Mouse (Mus musculus) hindbrain, embryonic 13.5 days (tissue): ENCODE results near the gene Sox14. TPM values are rescaled to one million over a fixed set of nuclear protein-coding genes. Genes with fewer than 3 reads are reported as not detected.

Experiments used
- ATAC-seq: fragments of 200-750 bp; cut with Nextera tagmentation; 2 replicates; pipeline ENCODE4 v1.8.0; 2017; ENCODE audit warnings: moderate TSS enrichment; ENCODE audit not compliant: low FRiP score
- H3K27ac ChIP-seq: fragments of 300-500 bp; sonication (generic); 2 replicates; pipeline ENCODE4 v1.5.1; 2015; ENCODE audit warnings: inconsistent platforms, mild to moderate bottlenecking, moderate library complexity
- H3K27me3 ChIP-seq: fragments of 300-500 bp; sonication (generic); 2 replicates; pipeline ENCODE4 v1.6.1; 2015; ENCODE audit warnings: mild to moderate bottlenecking, inconsistent platforms
- H3K36me3 ChIP-seq: fragments of 300-500 bp; sonication (generic); 2 replicates; pipeline ENCODE4 v1.6.1; 2015; ENCODE audit warnings: mild to moderate bottlenecking, inconsistent platforms
- H3K4me1 ChIP-seq: fragments of 300-500 bp; sonication (generic); replicated peaks from 2 replicates; pipeline ENCODE4 v1.6.1; 2015; ENCODE audit warnings: inconsistent platforms
- H3K4me2 ChIP-seq: fragments of 300-500 bp; sonication (generic); 2 replicates; pipeline ENCODE4 v1.6.1; 2015; ENCODE audit warnings: inconsistent platforms, mild to moderate bottlenecking, moderate library complexity
- H3K4me3 ChIP-seq: fragments of 300-500 bp; sonication (generic); 2 replicates; pipeline ENCODE4 v1.5.1; 2015; ENCODE audit warnings: mild to moderate bottlenecking, inconsistent platforms
- H3K9ac ChIP-seq: fragments of 300-500 bp; sonication (generic); 2 replicates; pipeline ENCODE4 v1.6.1; 2015; ENCODE audit warnings: mild to moderate bottlenecking, inconsistent platforms
- H3K9me3 ChIP-seq: fragments of 300-500 bp; sonication (generic); 2 replicates; pipeline ENCODE4 v1.6.1; 2016; ENCODE audit warnings: inconsistent platforms
- WGBS: fragments of 180-500 bp; shearing (Covaris S2); methylation state at CpG from one replicate; pipeline ENCODE4 v1.1.7; 2015; 5-methylcytosine and 5-hydroxymethylcytosine counted together
- polyA plus RNA-seq: library from polyadenylated mRNA; unstranded; fragments of >200 nt; fragmentation: Nextera tagmentation; extraction: Ambion mirVana; gene quantifications from 2 replicates; pipeline ENCODE4 v1.2.1, GENCODE M21; 2015

Sox14 gene
- polyA plus RNA-seq: 23.9 and 24.5 TPM in 2 replicates

- Histone ChIP-seq H3K27ac (peak within 1 kb of the TSS; percentile 58), H3K4me3 (peak within 1 kb of the TSS; percentile 30), H3K9me3 (no peaks in the 10 kb centered on the region), H3K27me3 (peaks cover 100% of the 10 kb centered on the region), H3K36me3 (no peaks in the 10 kb centered on the region), H3K4me2 (peak within 1 kb of the TSS; percentile 44), H3K4me1 (peaks cover 44% of the 10 kb centered on the region), H3K9ac (peak within 1 kb of the TSS; percentile 61)
- under 1% methylated on average over 46 of the region's 47 CpGs for WGBS
- 0 out of 2 replicates have a peak, but pooled peaks have one; percentile 26 for ATAC-seq
Measured at GRCm38 (mm10) chr9:99875618-99876372, at the start of gene Sox14. Sox14 (minus strand) TSS chr9:99876170.

- Histone ChIP-seq H3K4me1 (peaks cover 25% of the 10 kb centered on the region), H3K36me3 (no peaks in the 10 kb centered on the region), H3K4me3 (no peak overlapping the region), H3K27ac (no peak overlapping the region), H3K9ac (no peak overlapping the region), H3K4me2 (no peak overlapping the region), H3K9me3 (no peaks in the 10 kb centered on the region), H3K27me3 (peaks cover 86% of the 10 kb centered on the region)
- WGBS: 2% methylated on average over 14 of the region's 14 CpGs
- ATAC-seq: no peak
Measured at GRCm38 (mm10) chr9:99879311-99879710, 3.3 kb upstream of the Sox14 start.

- 12% methylated on average over 5 of the region's 5 CpGs for WGBS
- ATAC-seq: no peak
- no peak overlapping the region for H3K4me3 ChIP-seq
- peaks cover 93% of the 10 kb centered on the region for H3K27me3 ChIP-seq
- H3K27ac ChIP-seq: no peak overlapping the region
- no peak overlapping the region for H3K4me2 ChIP-seq
- peaks cover 25% of the 10 kb centered on the region for H3K4me1 ChIP-seq
- H3K9ac ChIP-seq: no peak overlapping the region
- H3K9me3 ChIP-seq: no peaks in the 10 kb centered on the region
- no peaks in the 10 kb centered on the region for H3K36me3 ChIP-seq
Measured at GRCm38 (mm10) chr9:99878588-99878987, 2.6 kb upstream of the Sox14 start.

- Histone ChIP-seq H3K9me3 (no peaks in the 10 kb centered on the region), H3K4me2 (peak overlapping the region; percentile 44), H3K27me3 (peaks cover 99% of the 10 kb centered on the region), H3K9ac (no peak overlapping the region), H3K36me3 (no peaks in the 10 kb centered on the region), H3K4me1 (peaks cover 34% of the 10 kb centered on the region), H3K4me3 (peak overlapping the region; percentile 30; the same call in 1 of the 2 replicates), H3K27ac (no peak overlapping the region)
- no peak for ATAC-seq
- WGBS: 2% methylated on average over 22 of the region's 22 CpGs
Measured at GRCm38 (mm10) chr9:99877056-99877546, 1.1 kb upstream of the Sox14 start.

- Histone ChIP-seq H3K27me3 (peaks cover 99% of the 10 kb centered on the region), H3K9me3 (no peaks in the 10 kb centered on the region), H3K27ac (no peak overlapping the region), H3K9ac (no peak overlapping the region), H3K4me2 (peak overlapping the region; percentile 44), H3K4me1 (peaks cover 39% of the 10 kb centered on the region), H3K4me3 (peak overlapping the region; percentile 30), H3K36me3 (no peaks in the 10 kb centered on the region)
- WGBS: 2% methylated on average over 25 of the region's 25 CpGs
- ATAC-seq: no peak
Measured at GRCm38 (mm10) chr9:99876373-99877055, 544 bp upstream of the Sox14 start.

- H3K4me2 ChIP-seq: peak overlapping the region; percentile 44; the same call in 1 of the 2 replicates
- H3K4me3 ChIP-seq: peak overlapping the region; percentile 30
- H3K9me3 ChIP-seq: no peaks in the 10 kb centered on the region
- H3K9ac ChIP-seq: peak overlapping the region; percentile 61
- H3K27me3 ChIP-seq: peaks cover 100% of the 10 kb centered on the region
- H3K4me1 ChIP-seq: peaks cover 48% of the 10 kb centered on the region
- ATAC-seq: peak; percentile 47; the same call in 1 of the 2 replicates
- 2% methylated on average over 52 of the region's 52 CpGs for WGBS
- peak overlapping the region; percentile 58 for H3K27ac ChIP-seq
- H3K36me3 ChIP-seq: no peaks in the 10 kb centered on the region
Measured at GRCm38 (mm10) chr9:99874735-99875617, 994 bp downstream of the Sox14 start.

- no peak overlapping the region for H3K4me2 ChIP-seq
- H3K9me3 ChIP-seq: no peaks in the 10 kb centered on the region
- 4% methylated on average over 2 of the region's 2 CpGs for WGBS
- no peaks in the 10 kb centered on the region for H3K36me3 ChIP-seq
- ATAC-seq: no peak
- peak overlapping the region; percentile 30 for H3K4me3 ChIP-seq
- no peak overlapping the region for H3K9ac ChIP-seq
- H3K27me3 ChIP-seq: peaks cover 100% of the 10 kb centered on the region
- H3K27ac ChIP-seq: peak overlapping the region; percentile 40
- peaks cover 58% of the 10 kb centered on the region for H3K4me1 ChIP-seq
Measured at GRCm38 (mm10) chr9:99873721-99874120, 2.2 kb downstream of the Sox14 start.

GRCm38 (mm10) chr9:99873116-99873620 lies 2.8 kb downstream of the Sox14 start:
- Histone ChIP-seq H3K27ac (peak overlapping the region; percentile 40; the same call in 1 of the 2 replicates), H3K4me1 (peaks cover 62% of the 10 kb centered on the region)

GRCm38 (mm10) chr9:99872204-99873115 lies 3.5 kb downstream of the Sox14 start:
- H3K27me3 ChIP-seq: peaks cover 97% of the 10 kb centered on the region
- H3K4me2 ChIP-seq: peak overlapping the region; percentile 43
- H3K36me3 ChIP-seq: no peaks in the 10 kb centered on the region
- WGBS: 2% methylated on average over 31 of the region's 31 CpGs
- peak; percentile 18; the same call in 1 of the 2 replicates for ATAC-seq
- peak overlapping the region; percentile 78 for H3K27ac ChIP-seq
- H3K4me1 ChIP-seq: peaks cover 62% of the 10 kb centered on the region
- H3K9ac ChIP-seq: peak overlapping the region; percentile 43; the same call in 1 of the 2 replicates
- peak overlapping the region; percentile 30 for H3K4me3 ChIP-seq
- H3K9me3 ChIP-seq: no peaks in the 10 kb centered on the region

More at GRCm38 (mm10) chr9:99873116-99873620, 2.8 kb downstream of the Sox14 start:
- Histone ChIP-seq H3K4me2 (no peak overlapping the region), H3K9me3 (no peaks in the 10 kb centered on the region), H3K4me3 (peak overlapping the region; percentile 30), H3K36me3 (no peaks in the 10 kb centered on the region), H3K27me3 (peaks cover 98% of the 10 kb centered on the region), H3K9ac (0 out of 2 replicates have a peak overlapping the region, but pooled peaks have one; percentile 35)
- WGBS: under 1% methylated on average over 15 of the region's 15 CpGs
- no peak for ATAC-seq

- Histone ChIP-seq H3K27ac (peak overlapping the region; percentile 78), H3K4me1 (peaks cover 56% of the 10 kb centered on the region), H3K4me3 (peak overlapping the region; percentile 26), H3K4me2 (peak overlapping the region; percentile 43), H3K9ac (peak overlapping the region; percentile 43; the same call in 1 of the 2 replicates), H3K9me3 (no peaks in the 10 kb centered on the region), H3K27me3 (peaks cover 97% of the 10 kb centered on the region), H3K36me3 (no peaks in the 10 kb centered on the region)
- no peak for ATAC-seq
- under 1% methylated on average over 34 of the region's 34 CpGs for WGBS
Measured at GRCm38 (mm10) chr9:99871556-99872203, 4.3 kb downstream of the Sox14 start.
